Mouse (Mus musculus) liver, adult 2 months (tissue): Measurements from ENCODE around the gene Mboat2.

Source experiments
- CTCF ChIP-seq: fragments of 200-500 bp; IDR thresholded peaks from 2 replicates; pipeline ENCODE4 v1.5.1; 2011; ENCODE audit warnings: low read depth, low read length, control low read depth
- POLR2A ChIP-seq: fragments of 200-500 bp; IDR thresholded peaks from 2 replicates; pipeline ENCODE4 v1.6.1; 2011; ENCODE audit warnings: low read length, control low read depth; ENCODE audit not compliant: insufficient read depth; ENCODE audit errors: extremely low read depth

DNA sequence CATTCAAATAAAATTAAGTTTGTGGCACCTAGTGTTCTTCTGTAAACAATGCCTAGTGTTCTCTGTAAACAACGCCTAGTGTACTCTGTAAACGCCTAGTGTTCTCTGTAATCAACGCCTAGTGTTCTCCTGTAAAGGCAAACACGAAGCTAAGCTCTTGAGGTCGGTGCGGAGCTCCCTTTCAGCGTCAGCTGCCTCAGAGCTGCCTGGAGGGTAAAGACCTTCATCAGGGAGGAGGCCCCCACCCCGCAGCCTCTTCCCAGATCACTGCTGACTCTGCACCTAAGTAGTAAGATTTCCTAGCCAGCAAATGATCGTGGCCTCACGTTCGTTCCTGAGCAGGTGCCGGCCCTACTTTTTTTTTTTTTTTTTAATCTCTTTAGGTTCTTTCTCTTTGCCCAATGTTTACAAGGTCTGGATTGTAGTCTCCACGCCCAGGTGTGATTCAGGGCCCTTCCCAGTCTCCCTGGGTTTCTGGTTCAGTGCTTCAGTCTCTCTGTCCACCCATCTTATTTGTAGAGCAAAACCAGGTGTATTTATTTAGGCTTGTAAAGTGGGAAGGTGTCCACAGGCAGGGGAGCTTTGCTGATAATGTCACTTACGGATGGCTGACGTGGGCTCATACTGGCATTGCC, 181.2 kb downstream of the Mboat2 start:
- TF ChIP-seq CTCF (no peak), POLR2A (no peak)
